Mouse (Mus musculus) stomach, postnatal 0 days (tissue): Measurements from ENCODE around the gene Isy1.

Source experiments
- CTCF ChIP-seq: IDR thresholded peaks from 2 replicates; pipeline ENCODE4 v1.5.1; 2016; ENCODE audit warnings: antibody characterized with exemption, low read depth, mild to moderate bottlenecking, moderate library complexity
- EP300 ChIP-seq: optimal IDR thresholded peaks from 2 replicates; pipeline ENCODE3; 2016; ENCODE audit warnings: antibody characterized with exemption

DNA sequence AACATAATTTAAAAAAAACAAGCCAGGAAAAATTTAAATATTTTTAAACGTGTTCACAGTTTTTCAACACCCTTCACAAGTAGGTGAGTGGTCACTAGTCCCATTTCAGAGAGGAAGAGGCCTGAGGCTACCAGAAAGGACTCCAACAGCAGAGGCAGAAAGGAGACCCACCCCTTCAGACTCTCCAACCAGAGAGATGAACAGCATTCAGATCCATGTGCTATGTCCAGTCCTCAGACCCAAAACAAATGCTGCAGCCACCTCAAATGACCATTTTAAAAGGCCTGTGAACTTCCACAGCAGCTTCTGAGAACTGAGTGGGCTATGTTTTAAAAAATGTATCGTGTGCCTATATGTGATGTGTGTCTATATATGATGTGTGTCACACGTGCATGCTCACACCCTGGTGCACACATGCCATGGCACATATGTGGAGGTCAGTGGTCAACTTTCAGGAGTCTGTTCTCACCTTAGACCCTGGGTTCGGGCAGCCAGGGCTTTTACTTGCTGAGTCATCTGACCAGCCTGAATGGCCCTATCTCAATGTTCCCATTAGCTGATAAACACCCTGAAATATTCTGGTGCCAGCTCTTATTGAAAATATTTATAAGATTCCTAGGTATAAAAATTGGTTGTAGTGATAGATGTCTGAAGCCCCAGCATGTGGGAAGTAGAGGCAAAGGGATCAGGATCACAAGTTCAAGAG lies 30.7 kb downstream of the Isy1 start:
- TF ChIP-seq CTCF, result no peak
- no peak for TF ChIP-seq EP300
